Mouse (Mus musculus): ENCODE results near the gene Gm10447.

DNA sequence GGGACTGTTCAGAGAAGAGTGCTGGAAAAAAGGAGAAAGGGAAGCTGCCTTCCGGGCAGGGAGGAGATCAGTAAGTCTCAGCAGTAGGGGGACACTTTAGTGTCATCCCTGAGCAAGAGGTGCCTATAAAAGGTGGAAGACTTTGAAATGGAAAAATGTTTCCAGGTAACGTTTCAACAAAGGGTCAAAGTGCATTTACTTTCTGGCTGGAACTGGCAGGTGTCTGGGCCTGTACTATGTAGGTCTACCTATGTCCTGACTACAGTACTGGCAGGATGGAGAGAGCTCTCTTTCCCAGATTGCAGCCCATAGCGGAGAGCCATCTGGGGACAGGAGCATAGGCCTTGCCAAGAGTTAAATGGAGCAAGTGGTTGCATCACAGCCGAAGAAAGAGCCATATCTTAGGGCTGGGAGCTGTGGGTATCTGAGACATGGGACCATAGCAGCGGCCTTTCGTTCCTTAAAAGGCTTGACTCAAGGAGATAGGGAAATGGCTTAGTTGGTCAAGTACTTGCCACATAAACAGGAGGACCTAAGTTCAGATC, 31.1 kb downstream of the Gm10447 start:
- TF ChIP-seq CTCF (IDR thresholded peaks at IDR 0.05; ENCODE audit: extremely low read depth, insufficient read depth, low read length) (no peak), POLR2A (IDR thresholded peaks at IDR 0.05; ENCODE audit: extremely low read depth, insufficient read depth, low read length) (no peak)

Data from cortical plate, adult 2 months (tissue).